Mouse (Mus musculus): ENCODE results near the gene Fgf11.

DNA sequence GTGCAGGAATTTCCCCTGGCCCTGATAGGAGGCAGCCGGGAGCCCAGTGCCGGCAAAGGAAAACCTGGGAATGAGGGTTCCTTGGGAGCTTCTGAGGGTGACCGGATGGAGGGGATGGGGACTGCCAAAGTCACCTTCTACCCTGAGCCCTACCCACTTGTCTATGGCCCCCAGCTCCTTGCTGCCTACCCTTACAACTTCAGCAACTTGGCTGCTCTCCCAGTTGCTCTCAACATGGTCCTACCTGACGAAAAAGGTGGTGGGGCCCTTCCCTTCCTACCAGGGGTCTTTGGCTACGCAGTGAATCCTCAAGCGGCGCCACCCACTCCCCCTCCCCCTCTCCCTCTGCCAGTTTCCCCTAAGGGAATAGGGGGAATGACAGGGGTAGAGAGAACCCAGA lies 22.7 kb downstream of the Fgf11 start:
- no peak for TF ChIP-seq CTCF (IDR thresholded peaks at IDR 0.05; ENCODE audit: low read depth, low read length)
- no peak for TF ChIP-seq POLR2AphosphoS5 (IDR thresholded peaks at IDR 0.05; ENCODE audit: insufficient replicate concordance, low read depth, low read length)
- TF ChIP-seq TAL1 (conservative IDR thresholded peaks at IDR 0.05; ENCODE audit: low read depth, low read length): no peak
- no peak for TF ChIP-seq GATA1 (IDR thresholded peaks at IDR 0.05; ENCODE audit: borderline replicate concordance, low read length)

Data from G1E (cell line).